Mouse (Mus musculus) neural tube, embryonic 13.5 days (tissue): ENCODE measurements around the gene Erlin1. TPM values are rescaled to one million over a fixed set of nuclear protein-coding genes. Genes with fewer than 3 reads are reported as not detected.

ENCODE experiments used
- ATAC-seq: fragments of 200-750 bp; cut with Nextera tagmentation; 2 replicates; pipeline ENCODE4 v1.8.0; 2017; ENCODE audit warnings: low read depth, mild to moderate bottlenecking, moderate TSS enrichment, moderate library complexity
- H3K27ac ChIP-seq: fragments of 300-500 bp; sonication (generic); replicated peaks from 2 replicates; pipeline ENCODE4 v1.5.1; 2015; ENCODE audit warnings: moderate library complexity, mild to moderate bottlenecking, inconsistent platforms
- H3K27me3 ChIP-seq: fragments of 300-500 bp; sonication (generic); 2 replicates; pipeline ENCODE4 v1.6.1; 2015; ENCODE audit warnings: mild to moderate bottlenecking, inconsistent platforms
- H3K36me3 ChIP-seq: fragments of 300-500 bp; sonication (generic); 2 replicates; pipeline ENCODE4 v1.6.1; 2015; ENCODE audit warnings: mild to moderate bottlenecking, inconsistent platforms
- H3K4me1 ChIP-seq: fragments of 300-500 bp; sonication (generic); replicated peaks from 2 replicates; pipeline ENCODE4 v1.6.1; 2015; ENCODE audit warnings: inconsistent platforms
- H3K4me2 ChIP-seq: fragments of 300-500 bp; sonication (generic); 2 replicates; pipeline ENCODE4 v1.6.1; 2015; ENCODE audit warnings: inconsistent platforms, mild to moderate bottlenecking, moderate library complexity
- H3K4me3 ChIP-seq: fragments of 300-500 bp; sonication (generic); 2 replicates; pipeline ENCODE4 v1.5.1; 2015; ENCODE audit warnings: mild to moderate bottlenecking, inconsistent platforms
- H3K9ac ChIP-seq: fragments of 300-500 bp; sonication (generic); 2 replicates; pipeline ENCODE4 v1.6.1; 2015; ENCODE audit warnings: moderate library complexity, mild to moderate bottlenecking, inconsistent platforms
- H3K9me3 ChIP-seq: fragments of 300-500 bp; sonication (generic); 2 replicates; pipeline ENCODE4 v1.6.1; 2016; ENCODE audit warnings: inconsistent platforms
- WGBS: fragments of 180-500 bp; shearing (Covaris S2); methylation state at CpG from one replicate; pipeline ENCODE4 v1.1.7; 2015; 5-methylcytosine and 5-hydroxymethylcytosine counted together
- polyA plus RNA-seq: library from polyadenylated mRNA; unstranded; fragments of >200 nt; fragmentation: Nextera tagmentation; extraction: Ambion mirVana; gene quantifications from 2 replicates; pipeline ENCODE4 v1.2.1, GENCODE M21; 2015

Erlin1 gene
- polyA plus RNA-seq, 1 experiment from 2014 or later, result 20.4 TPM

GRCm38 (mm10) chr19:44019739-44020138 is 49.8 kb downstream of the Erlin1 start:
- H3K27me3 ChIP-seq, result no peaks in the 10 kb centered on the region
- ATAC-seq, result no peak
- no peak overlapping the region for H3K9ac ChIP-seq
- H3K9me3 ChIP-seq, result no peaks in the 10 kb centered on the region
- no peak overlapping the region for H3K4me2 ChIP-seq
- no peaks in the 10 kb centered on the region for H3K36me3 ChIP-seq
- H3K4me3 ChIP-seq, result no peak overlapping the region
- no peak overlapping the region for H3K27ac ChIP-seq
- 64% methylated on average over 7 of the region's 7 CpGs for WGBS
- no peaks in the 10 kb centered on the region for H3K4me1 ChIP-seq

GRCm38 (mm10) chr19:44013862-44014261 is 55.7 kb downstream of the Erlin1 start:
- ATAC-seq, result no peak
- no peak overlapping the region for H3K27ac ChIP-seq
- WGBS, result 87% methylated on average over 6 of the region's 6 CpGs
- no peak overlapping the region for H3K4me2 ChIP-seq
- no peak overlapping the region for H3K9ac ChIP-seq
- H3K36me3 ChIP-seq, result no peaks in the 10 kb centered on the region
- no peaks in the 10 kb centered on the region for H3K4me1 ChIP-seq
- H3K27me3 ChIP-seq, result no peaks in the 10 kb centered on the region
- H3K9me3 ChIP-seq, result no peaks in the 10 kb centered on the region
- no peak overlapping the region for H3K4me3 ChIP-seq

GRCm38 (mm10) chr19:44008784-44009183 is 60.8 kb downstream of the Erlin1 start:
- 74% methylated on average over 15 of the region's 15 CpGs for WGBS
- Histone ChIP-seq H3K27ac (no peak overlapping the region), H3K9ac (no peak overlapping the region), H3K4me1 (no peaks in the 10 kb centered on the region), H3K4me2 (no peak overlapping the region), H3K36me3 (no peaks in the 10 kb centered on the region), H3K9me3 (no peaks in the 10 kb centered on the region), H3K27me3 (no peaks in the 10 kb centered on the region), H3K4me3 (no peak overlapping the region)
- no peak for ATAC-seq

- Histone ChIP-seq H3K4me3 (no peak overlapping the region), H3K4me1 (no peaks in the 10 kb centered on the region), H3K4me2 (no peak overlapping the region), H3K9ac (no peak overlapping the region), H3K27ac (no peak overlapping the region), H3K9me3 (no peaks in the 10 kb centered on the region), H3K27me3 (no peaks in the 10 kb centered on the region), H3K36me3 (no peaks in the 10 kb centered on the region)
- 60% methylated on average over 12 of the region's 12 CpGs for WGBS
- no peak for ATAC-seq
Measured at GRCm38 (mm10) chr19:44007186-44007585, 62.4 kb downstream of the Erlin1 start.

DNA sequence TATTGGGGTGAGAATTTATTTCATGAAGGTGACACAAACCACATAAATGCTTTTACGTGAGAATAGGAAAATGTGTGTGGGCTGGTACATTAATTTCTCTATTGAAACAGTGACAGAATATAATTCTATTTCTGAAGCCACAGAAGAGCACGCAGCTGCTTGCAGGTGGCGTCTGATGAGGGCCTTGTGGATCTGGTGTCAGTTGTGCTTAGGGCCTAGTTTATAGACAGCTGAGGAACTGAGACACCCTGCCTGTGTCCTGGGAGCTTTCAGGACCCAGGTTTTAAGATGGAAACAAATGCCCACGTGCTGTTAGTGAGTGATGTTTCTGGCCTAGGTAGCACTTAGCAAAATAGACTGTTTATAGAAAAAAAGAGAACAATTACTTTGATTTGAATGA is 64.6 kb downstream of the Erlin1 start:
- H3K27ac ChIP-seq, result no peak overlapping the region
- H3K4me2 ChIP-seq, result no peak overlapping the region
- 80% methylated on average over 4 of the region's 4 CpGs for WGBS

DNA sequence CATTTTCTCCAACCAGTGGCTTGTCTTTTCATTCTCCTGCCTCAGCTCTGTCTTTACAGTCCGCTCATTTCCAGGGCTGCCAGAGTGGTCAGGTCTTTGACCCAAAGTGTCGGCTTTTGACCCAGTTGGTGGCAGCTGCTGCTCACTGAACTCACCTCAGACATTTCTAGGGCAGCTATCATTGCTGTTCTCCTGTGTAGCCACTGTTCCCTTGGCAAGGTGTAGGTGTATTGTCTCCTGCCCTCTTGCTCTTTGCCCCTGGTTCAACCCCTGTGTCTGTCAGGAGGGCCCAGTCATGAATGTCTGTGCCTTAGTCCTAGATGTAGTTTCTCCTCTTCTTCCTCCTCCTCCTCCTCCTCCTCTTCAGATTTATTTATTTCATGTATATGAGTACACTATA is 65.3 kb downstream of the Erlin1 start:
- Histone ChIP-seq H3K27me3 (no peaks in the 10 kb centered on the region), H3K4me1 (no peaks in the 10 kb centered on the region), H3K27ac (no peak overlapping the region), H3K36me3 (no peaks in the 10 kb centered on the region), H3K4me2 (no peak overlapping the region), H3K4me3 (no peak overlapping the region), H3K9ac (no peak overlapping the region), H3K9me3 (no peaks in the 10 kb centered on the region)
- no peak for ATAC-seq
- WGBS, result 88% methylated on average over 2 of the region's 2 CpGs

More for the DNA sequence above, 64.6 kb downstream of the Erlin1 start:
- Histone ChIP-seq H3K27me3 (no peaks in the 10 kb centered on the region), H3K36me3 (no peaks in the 10 kb centered on the region), H3K4me3 (no peak overlapping the region), H3K4me1 (no peaks in the 10 kb centered on the region), H3K9ac (no peak overlapping the region), H3K9me3 (no peaks in the 10 kb centered on the region)
- no peak for ATAC-seq

- no peak overlapping the region for H3K4me2 ChIP-seq
- WGBS, result 81% methylated on average over 5 of the region's 5 CpGs
- H3K27me3 ChIP-seq, result no peaks in the 10 kb centered on the region
- ATAC-seq, result no peak
- no peak overlapping the region for H3K9ac ChIP-seq
- H3K4me3 ChIP-seq, result no peak overlapping the region
- H3K36me3 ChIP-seq, result no peaks in the 10 kb centered on the region
- H3K27ac ChIP-seq, result no peak overlapping the region
- H3K9me3 ChIP-seq, result no peaks in the 10 kb centered on the region
- no peaks in the 10 kb centered on the region for H3K4me1 ChIP-seq
Measured at GRCm38 (mm10) chr19:44000720-44001119, 68.9 kb downstream of the Erlin1 start.

GRCm38 (mm10) chr19:44000061-44000460 is 69.5 kb downstream of the Erlin1 start:
- WGBS, result 81% methylated on average over 1 of the region's 1 CpGs
- Histone ChIP-seq H3K4me2 (no peak overlapping the region), H3K4me3 (no peak overlapping the region), H3K27me3 (no peaks in the 10 kb centered on the region), H3K4me1 (no peaks in the 10 kb centered on the region), H3K9ac (no peak overlapping the region), H3K27ac (no peak overlapping the region), H3K9me3 (no peaks in the 10 kb centered on the region), H3K36me3 (no peaks in the 10 kb centered on the region)
- no peak for ATAC-seq

DNA sequence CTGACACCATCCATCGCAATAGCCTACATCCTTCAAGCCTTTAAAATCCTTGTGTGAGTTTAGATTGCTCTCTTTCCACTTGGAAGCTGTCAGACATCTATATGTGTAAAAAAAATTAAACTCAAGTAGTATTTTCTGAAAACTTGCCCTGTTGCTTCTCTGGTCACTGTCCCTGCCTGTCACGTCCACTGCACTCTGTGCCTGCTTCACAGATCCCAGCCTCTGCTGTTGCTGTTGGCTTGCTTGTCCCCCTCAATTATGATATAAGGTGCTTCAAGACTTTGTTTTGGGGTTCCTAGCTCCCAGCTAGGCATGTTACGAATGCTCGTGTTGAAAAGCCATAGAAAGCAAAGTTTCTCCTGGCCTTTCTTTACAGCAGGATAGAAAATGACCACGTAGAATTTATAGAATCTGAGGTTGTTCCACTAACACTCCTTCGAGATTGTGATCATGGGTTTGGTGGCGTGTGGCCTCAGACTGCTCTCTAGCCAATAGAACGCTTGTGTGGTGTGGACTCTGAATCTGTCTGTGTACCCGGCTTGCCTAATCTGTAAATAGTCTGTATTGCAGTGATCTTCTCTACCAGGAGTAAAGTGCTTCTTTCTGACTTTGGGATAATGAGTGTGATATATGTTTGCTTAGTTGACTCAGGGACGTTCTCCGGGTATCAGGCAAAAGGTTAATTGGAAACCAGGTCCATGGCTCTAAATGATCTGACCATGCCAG is 70.6 kb downstream of the Erlin1 start:
- Histone ChIP-seq H3K27me3 (no peaks in the 10 kb centered on the region), H3K9me3 (no peaks in the 10 kb centered on the region), H3K4me2 (no peak overlapping the region), H3K27ac (no peak overlapping the region), H3K9ac (no peak overlapping the region), H3K4me1 (no peaks in the 10 kb centered on the region), H3K36me3 (no peaks in the 10 kb centered on the region), H3K4me3 (no peak overlapping the region)
- ATAC-seq, result no peak
- 90% methylated on average over 11 of the region's 11 CpGs for WGBS

DNA sequence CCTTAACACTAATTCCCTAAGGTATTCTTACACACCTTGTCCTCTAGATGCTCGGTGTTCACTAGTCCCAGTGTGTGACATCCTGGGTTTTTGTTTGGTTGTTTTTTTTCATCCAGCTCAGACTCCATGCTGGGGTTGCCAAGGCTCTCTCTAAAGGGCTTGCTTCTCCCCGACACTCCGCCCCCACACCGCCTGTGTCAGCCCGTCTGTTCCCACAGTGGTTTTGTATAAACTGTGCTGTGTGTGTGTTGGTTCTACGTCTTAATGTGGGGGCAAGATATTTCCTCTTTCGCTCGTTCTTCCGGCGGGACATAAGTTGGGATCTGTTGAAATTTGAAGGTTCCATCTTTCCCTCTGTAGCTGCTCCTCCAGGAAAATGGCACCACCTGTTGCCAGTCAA is 71.5 kb downstream of the Erlin1 start:
- no peak overlapping the region for H3K27ac ChIP-seq
- no peak overlapping the region for H3K4me2 ChIP-seq
- WGBS, result 85% methylated on average over 10 of the region's 10 CpGs
- no peaks in the 10 kb centered on the region for H3K9me3 ChIP-seq
- H3K9ac ChIP-seq, result no peak overlapping the region
- no peak for ATAC-seq
- H3K4me3 ChIP-seq, result no peak overlapping the region
- no peaks in the 10 kb centered on the region for H3K27me3 ChIP-seq
- no peaks in the 10 kb centered on the region for H3K36me3 ChIP-seq
- no peaks in the 10 kb centered on the region for H3K4me1 ChIP-seq

DNA sequence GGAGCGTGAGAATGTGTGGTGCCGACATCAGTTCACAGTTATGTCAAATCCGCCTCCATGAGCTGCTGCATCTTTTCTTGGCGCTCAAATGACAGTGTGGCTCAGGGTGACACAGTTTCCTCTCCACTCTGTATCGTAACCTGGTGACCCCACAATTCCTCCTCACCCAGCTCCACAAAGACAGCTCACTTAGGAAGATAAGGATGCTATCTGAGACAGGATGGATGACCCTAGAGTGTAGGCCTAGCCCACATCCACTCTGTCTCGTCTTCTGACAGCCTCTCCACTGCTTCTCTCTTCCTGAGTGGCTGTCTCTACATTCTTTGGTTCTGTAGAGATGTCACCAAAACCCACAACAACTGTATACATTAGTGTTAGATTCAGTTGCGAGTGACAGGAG is 74.2 kb downstream of the Erlin1 start:
- Histone ChIP-seq H3K4me2 (no peak overlapping the region), H3K9ac (no peak overlapping the region), H3K9me3 (no peaks in the 10 kb centered on the region), H3K36me3 (no peaks in the 10 kb centered on the region), H3K4me3 (no peak overlapping the region), H3K27ac (no peak overlapping the region), H3K4me1 (no peaks in the 10 kb centered on the region), H3K27me3 (no peaks in the 10 kb centered on the region)
- no peak for ATAC-seq
- 87% methylated on average over 7 of the region's 7 CpGs for WGBS

GRCm38 (mm10) chr19:43992464-43992863 is 77.1 kb downstream of the Erlin1 start:
- ATAC-seq, result no peak
- Histone ChIP-seq H3K36me3 (no peaks in the 10 kb centered on the region), H3K27ac (no peak overlapping the region), H3K9ac (no peak overlapping the region), H3K4me2 (no peak overlapping the region), H3K9me3 (no peaks in the 10 kb centered on the region), H3K4me1 (no peaks in the 10 kb centered on the region), H3K4me3 (no peak overlapping the region), H3K27me3 (no peaks in the 10 kb centered on the region)
- WGBS, result 76% methylated on average over 4 of the region's 4 CpGs

GRCm38 (mm10) chr19:43990362-43990761 is 79.2 kb downstream of the Erlin1 start:
- Histone ChIP-seq H3K4me1 (peaks cover 11% of the 10 kb centered on the region), H3K4me3 (no peak overlapping the region), H3K27ac (no peak overlapping the region), H3K36me3 (no peaks in the 10 kb centered on the region), H3K9ac (no peak overlapping the region), H3K9me3 (no peaks in the 10 kb centered on the region), H3K4me2 (no peak overlapping the region), H3K27me3 (peaks cover 16% of the 10 kb centered on the region)
- 81% methylated on average over 8 of the region's 8 CpGs for WGBS
- no peak for ATAC-seq
